Mouse (Mus musculus): ENCODE results near the gene Lrrc2. TPM values are rescaled to one million over a fixed set of nuclear protein-coding genes. Genes with fewer than 3 reads are reported as not detected.

Lrrc2 gene
- 100 to 1,000 TPM; 213 to 241 TPM for total RNA-seq (2021)

DNA sequence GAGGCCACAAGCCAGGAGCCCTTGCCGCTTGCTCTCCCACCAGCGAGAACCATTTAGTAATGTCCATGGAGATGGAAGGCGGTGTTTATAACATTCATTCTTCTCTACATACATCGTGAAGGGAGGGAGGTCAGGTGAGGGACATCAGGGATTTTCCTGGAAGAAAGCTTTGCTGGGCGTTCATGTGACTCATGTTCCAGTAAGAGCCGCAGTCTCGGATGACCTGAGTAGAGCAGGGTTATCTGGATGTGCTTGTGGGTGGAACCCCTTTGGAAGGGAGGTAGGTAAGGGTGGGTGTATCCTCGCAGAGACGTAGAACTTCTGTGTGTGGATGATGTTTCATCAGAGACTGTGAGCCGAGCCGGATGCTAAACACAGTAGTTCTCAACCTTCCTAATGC is at the start of gene Lrrc2:
TSS of gene Lrrc2 (plus strand) at position 149 of the 400 bp plus-strand sequence.
- intact Hi-C loops (cut with DNase I), result loop anchor here (5.0 kb wide), 1 partner anchor 169 kb away; no protein-coding TSS in a partner anchor
- DNase-seq, result no peak

DNA sequence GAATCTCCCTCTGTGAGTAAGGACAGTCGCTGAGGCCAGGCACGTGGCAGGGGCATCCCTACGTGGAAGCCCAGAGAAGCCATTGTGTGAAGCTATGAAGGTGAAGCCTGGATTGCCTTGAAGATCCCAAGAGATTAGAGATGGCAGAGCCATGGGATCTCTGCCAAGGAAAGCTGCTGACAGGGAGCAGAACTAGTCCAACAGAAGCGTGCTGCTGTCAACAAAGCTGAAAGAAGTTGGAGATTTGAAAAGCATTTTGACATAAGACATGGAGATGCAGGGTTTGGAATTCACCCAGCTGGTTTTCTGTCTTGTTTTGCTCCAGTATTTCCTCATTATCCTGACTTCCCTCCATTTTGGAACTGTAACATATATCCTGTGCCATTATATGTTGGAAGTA is 49.1 kb upstream of the Lrrc2 start:
- no peak for DNase-seq
- intact Hi-C loops (cut with DNase I), result no loop called here

DNA sequence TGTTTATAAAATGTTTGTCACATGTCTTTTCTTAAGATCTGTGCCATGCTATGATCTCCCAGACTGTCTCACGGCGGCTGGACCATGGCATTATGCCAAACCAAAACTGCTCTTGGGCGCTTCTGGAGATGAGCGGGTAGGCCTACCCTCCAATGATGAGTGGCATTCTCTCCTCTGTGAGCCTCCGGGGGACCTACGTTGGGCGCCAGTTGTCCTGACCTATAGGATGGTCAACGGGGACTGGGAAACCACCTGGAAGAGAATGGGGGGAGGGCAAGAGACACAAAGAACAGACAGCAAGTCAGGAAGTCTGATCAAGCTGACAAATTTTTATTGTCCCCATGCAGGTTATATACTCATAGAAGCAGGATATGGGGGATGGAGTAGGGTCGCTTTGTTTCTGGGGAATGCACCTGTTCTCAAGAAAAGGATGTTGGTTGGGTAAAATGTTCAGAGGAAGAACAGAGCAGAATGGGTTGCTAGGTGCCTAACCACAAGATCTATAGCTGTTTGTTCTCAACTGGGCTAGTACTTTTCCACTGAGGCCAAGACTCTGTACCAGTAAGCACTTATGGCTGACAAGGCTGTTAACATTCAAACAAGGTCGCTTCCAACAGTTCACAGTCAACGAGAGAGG is 44.0 kb upstream of the Lrrc2 start:
- intact Hi-C loops (cut with DNase I), result no loop called here
- no peak for DNase-seq

DNA sequence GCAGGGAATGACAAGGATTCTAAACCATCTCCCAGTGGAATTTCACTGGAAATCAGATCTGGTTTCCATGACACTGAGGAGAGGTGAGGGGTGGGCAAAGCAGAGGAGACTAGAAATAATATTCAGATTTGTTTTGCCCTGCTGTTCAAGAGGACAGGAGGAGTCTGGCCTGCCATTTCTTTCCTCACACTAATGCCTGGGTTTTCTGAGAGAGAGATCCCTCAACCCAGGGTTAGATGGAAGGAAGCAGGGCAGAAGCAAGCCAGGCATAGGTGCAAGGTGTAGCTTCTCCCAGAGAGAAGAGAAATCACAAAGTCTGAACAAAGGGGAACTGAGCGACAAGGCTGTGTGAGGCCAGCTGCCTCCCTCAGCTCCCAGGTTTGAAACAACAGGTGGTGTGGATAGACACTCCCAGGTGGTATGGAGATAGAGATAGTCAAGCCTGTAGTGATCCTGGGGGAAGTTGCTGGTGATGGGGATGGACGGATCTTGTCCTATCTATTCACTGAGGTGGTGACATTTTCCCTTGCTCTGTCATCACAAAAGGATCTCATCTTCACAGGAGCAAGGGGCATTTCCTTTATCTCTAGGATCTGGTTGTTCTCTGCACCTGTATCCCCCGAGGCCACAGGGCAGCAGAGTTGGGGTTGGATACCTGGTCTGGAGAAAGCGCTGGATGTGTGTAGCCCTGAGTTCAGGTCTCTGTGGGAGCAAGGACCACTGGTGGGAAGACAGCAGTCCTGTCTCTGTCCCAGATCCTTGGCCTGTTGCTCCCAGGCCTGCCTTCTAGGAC is 43.3 kb upstream of the Lrrc2 start:
- DNase-seq, result no peak
- intact Hi-C loops (cut with DNase I), result no loop called here

DNA sequence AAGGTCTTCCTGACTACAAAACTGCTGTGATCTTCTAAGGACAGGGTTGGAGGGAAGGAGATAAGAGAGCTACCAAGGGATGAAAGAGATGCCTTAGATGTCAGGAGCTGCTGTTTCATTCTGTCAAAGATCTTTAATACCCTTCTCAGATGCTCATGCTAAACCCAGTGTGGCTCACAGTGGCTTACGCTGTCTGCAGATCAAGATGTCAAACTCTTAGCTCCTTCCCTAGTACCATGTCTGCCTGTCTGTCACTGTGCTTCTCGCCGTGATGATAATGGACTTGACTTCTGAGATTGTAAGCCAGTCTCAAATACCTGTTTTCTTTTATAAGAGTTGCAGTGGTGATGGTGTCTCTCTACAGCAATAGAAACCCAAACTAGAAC is 42.7 kb upstream of the Lrrc2 start:
- DNase-seq, result no peak
- intact Hi-C loops (cut with DNase I), result no loop called here

DNA sequence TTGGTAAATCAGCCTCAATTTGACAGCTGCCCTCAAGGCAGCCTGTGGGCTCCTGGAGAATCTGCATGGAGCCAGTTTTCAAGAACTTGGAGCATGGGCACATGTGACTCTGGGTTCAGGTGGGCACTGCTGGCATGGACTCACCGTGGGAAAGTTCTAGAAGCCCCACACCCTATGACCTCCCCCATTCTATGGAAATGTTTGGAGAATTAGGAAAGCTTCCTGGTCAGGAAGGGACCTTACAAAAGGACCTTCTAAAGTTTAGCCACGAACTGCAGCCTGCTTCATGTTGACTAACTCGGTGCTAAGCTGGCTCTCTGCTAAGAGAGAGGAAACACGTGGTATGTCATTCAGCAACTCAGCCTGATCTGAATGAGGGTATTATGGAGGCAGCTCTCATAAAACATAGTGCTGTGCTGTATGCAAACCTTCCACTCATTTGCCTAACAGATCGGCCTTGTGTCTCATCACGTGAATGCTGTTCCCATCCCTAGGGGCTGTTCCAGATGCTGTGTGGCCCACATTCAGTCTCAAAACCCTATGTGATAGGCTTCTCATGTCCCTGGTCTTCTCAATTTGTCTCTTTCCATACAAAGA is 41.9 kb upstream of the Lrrc2 start:
- no peak for DNase-seq
- intact Hi-C loops (cut with DNase I), result no loop called here

DNA sequence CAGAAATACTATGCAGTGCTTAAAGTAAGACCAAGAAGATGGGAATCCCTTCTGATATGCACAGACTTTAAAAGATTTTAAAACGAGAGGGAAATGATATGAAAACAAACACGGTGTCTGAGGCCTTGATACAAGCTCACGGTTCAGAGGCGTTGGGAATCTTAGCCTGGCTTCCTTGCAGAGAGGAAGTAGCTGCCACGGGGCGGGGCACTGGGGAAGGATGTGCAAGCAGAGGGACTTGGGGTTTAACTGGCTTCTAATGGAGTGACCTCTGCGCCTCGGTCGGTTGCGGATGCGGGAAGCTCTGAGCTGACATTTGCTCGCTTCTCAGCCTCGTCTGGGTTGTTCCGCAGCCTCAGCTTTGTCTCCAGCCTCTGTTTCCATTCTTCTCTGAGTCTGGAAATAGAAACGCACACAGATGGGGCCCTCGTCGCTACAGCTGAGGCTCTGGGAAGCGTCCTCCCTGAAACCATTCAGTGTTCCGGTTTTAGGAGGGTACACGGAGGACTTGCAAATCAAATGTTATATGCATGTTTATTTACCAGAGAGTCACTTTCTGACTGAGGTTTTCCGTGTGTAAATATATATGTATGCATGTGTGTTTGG is 36.6 kb upstream of the Lrrc2 start:
- intact Hi-C loops (cut with DNase I), result no loop called here
- DNase-seq, result no peak

DNA sequence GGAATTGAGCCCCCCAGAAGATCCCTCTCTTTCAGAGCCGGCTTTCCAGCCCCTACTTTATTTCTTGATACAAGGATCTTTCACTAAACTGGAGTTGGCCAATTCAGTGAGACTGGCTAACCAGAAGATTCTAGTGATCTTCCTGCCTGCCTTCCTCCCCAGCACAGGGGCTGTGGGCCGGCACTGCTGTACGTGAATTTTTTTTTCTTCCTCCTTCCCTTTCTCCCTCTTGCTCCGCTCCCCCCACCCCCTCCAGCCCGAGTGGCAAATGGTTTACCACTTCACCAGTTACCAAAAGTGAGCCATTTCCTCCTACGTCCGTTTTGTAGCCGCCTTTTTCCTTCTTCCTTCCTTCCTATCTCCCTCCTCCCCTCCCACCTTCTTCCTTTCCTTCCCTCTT is 35.9 kb upstream of the Lrrc2 start:
- intact Hi-C loops (cut with DNase I), result no loop called here
- DNase-seq, result no peak

DNA sequence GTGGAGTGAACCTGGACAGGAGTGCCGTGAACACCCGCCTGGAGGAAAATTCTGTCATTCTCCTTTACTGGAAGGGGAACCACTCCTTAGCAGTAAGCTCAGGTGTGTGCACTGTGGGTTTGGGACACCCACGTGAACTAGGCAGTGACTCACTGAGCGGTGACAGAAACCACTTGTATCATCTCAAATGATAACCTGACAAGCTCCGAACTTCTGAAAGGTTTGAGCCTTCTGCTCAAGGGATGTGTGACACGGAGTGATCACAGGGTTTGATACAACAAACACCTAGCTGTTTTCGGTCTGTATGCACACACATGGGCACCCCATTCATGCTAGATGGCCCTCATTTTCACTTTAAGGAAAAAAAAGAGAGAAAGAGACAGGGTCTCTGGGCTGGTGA is 34.6 kb upstream of the Lrrc2 start, which contains the start of gene Fam240a:
TSS of gene Fam240a (minus strand) at position 76 of the 400 bp plus-strand sequence.
- intact Hi-C loops (cut with DNase I), result no loop called here
- DNase-seq, result no peak

DNA sequence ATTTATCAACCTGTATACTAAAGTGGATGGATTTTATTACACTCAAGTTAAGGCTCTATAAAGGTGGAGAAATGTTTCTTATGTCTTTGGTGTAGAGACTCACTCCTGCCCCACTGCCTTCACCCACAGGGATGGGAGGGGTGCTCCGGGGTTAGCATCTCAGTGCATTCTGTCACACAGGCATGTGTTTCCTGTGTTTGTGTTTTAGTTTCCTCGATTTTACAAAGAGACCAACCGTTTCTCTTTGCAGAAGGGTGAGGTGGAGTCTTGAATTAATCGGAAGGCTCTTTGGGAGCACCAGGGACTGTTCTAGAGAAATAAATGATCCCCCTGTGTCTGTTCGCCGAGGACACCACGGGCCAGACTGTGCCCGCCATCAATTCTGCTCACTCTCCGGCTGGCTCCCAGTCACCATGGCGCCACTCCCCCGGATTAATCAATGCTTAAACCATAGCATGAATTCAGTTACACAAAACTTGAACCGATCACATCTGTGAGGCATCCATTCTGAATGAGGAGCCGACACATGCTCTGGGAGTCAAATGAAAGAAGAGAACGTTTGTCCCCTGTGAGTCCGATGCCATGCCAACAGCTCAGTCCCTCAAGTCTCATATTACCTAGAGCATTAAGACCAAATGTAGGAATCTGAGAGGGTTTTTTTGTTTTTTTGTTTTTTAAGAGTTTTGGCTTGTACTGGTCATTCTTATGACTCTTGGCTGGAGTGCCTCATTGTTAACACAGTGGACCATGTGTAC is 30.5 kb upstream of the Lrrc2 start:
- intact Hi-C loops (cut with DNase I), result loop anchor here (5.0 kb wide), 2 partner anchors 39 to 76 kb away; partner anchors contain the start of gene Tmie
- DNase-seq, result no peak

DNA sequence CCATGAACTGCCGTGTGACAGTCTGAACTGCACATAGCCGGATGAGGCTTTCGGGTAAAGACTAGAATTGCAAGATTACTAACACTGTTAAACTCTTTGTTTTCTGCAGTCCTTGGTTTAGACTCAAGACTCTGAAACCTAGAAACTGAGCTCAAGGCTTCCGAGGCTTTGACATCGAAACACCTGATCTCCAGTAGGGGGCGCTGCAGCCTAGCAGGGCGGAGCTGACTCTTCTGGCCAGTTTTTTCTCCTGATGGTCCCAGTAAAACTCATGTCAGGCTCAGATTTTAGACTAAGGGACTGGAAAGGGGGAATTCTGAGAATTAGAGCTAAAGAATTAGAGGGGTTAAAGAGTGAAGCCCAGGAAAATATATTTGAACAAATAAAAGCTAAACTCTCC is 28.6 kb upstream of the Lrrc2 start:
- intact Hi-C loops (cut with DNase I), result loop anchor here (2.0 to 5.0 kb wide), 5 partner anchors 20 to 150 kb away; partner anchors contain the start of gene Tmie
- DNase-seq, result peak; percentile 74 to 82

DNA sequence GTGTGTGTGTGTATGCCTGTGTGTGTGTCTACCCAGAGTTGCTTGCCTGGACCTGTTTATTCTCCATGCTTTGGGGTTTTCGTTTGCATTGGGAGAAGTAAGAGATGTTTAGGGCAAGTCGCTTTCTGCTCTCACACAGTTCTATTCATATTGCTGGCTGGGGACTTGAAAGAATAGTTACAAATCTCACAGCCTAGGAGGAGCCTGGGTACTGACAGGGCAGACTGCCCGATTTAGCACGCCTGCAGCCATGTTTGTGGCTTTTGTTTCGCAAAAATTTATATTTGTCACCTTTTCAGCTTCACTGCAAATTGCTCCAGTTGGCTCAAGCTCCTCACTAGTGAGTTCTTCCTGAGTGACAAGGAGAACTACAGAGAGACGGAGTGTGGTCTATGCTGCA is 19.8 kb upstream of the Lrrc2 start:
- no peak for DNase-seq
- intact Hi-C loops (cut with DNase I), result no loop called here

DNA sequence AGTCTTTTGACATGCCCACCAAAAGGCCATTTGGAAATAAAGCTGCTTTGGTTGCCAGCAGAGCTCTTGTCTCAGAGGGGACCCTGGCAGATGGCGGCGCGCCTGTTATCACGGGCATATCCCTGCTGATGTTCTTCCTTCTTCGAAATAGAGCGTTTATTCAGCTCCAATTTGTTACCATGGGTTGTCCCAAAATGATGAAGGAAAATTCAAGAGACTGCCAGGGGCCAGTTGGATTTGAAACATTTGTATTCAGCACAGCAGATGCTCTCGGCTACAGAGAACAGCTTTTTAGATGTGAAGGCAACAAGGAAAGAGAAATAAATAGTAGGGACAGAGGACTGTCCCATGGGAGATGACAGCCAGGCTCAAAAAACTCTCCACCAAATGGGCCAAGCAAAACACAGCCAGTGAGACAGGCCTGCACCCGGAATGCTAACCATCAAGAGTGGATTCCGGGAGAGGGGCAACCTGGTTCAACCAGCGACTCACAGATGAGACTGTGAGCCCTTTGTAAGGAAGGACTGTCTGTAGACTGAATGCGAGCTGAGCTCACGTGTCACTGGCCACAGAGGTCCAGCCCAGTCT is 17.4 kb upstream of the Lrrc2 start:
- DNase-seq, result peak; percentile 26 to 32
- intact Hi-C loops (cut with DNase I), result no loop called here

DNA sequence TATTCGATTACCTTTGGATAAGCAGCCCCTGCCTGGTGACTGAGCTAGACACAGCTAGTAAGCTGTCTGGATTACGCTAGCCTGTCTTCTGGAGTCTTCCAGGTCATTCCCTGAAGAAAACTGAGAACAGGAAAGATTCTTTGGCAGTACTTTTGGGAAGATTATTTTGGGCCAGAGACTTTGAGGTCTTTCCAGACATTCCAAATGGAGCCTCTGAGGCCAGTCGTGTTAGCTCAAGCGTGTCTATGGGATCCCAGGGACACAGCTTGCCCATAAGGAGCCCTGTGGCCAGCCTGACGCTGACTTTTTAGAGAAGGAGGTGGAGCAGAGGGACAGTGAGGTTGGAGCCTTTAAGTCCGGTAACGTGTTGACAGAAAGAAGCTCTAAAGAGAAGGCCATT is 15.4 kb upstream of the Lrrc2 start:
- peak in 1 of 2 experiments; percentile 34 for DNase-seq
- intact Hi-C loops (cut with DNase I), result no loop called here

DNA sequence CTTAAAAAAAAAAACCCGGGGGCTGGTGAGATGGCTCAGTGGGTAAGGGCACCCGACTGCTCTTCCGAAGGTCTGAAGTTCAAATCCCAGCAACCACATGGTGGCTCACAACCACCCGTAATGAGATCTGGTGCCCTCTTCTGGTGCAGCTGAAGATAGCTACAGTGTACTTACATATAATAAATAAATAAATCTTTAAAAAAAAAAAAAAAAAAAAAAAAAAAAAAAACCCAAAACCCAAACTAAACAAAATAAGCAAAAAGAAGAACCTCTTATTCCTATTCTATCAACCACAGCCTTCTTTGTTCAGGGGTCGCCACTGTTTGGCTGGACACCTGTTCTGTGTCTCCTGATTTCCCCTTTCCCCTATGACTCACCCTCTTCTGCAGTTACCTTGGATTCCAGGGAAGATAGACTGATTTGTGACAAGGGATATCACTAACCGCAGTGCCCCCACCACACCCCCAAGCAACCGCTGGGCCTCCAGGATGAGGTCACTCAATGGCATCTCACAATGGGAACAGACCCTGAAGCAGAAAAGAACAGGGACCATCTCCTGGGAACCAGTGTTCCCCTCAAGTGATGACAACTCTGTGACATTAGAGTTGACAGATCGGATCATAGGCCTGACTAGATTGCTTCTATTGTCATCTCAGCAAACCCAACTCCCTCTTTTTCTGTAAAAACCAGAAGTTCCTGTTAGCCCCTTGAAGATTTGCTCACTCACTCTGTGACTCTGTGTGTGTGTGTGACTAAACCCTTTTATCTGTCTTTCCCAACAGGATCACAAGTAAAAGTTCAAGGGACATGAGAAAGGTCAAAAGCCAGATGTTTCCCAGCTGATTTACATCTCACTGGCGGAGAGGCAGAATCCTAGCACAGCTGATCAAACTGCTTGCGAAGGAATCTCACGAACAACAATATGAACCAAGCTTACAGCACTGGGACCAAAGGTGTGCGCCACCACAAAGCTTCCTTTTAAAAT is 13.5 kb upstream of the Lrrc2 start:
- intact Hi-C loops (cut with DNase I), result no loop called here
- no peak for DNase-seq

DNA sequence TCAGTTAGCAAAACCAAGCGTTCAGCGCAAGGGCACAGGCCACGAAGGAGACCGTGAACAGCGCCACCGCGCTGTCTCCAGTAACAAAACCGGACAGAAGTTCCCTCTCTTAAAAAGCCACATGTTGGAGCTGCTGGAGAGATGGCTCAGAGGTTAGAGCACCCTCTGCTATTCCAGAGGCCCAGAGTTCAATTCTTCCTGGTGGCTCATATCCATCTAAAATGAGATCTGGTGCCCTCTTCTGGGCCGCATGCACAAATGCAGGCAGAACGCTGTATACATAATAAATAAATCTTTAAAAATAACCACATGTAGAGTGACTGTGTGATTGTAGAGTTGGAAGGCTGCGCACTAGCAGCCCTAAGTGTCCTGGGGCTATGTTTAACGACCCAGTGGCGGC is 7.1 kb upstream of the Lrrc2 start:
- intact Hi-C loops (cut with DNase I), result no loop called here

DNA sequence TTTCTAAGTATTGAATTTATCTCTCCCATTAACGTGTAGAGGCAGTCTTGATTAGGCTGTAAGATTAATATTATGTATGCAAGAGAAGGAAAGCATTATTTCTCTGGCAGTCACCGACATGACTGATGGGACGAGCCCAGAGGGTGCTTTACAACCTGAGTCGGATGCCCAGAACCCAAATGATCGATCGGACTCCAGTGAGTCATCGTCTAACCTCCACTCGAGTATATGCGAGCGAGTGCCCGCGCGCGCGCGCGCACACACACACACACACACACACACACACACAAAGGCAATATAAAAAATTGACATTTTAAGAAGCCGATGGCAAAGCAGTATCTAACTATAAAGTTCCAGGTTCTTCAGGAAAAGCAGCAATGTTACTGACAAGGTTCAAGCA is 6.0 kb upstream of the Lrrc2 start:
- DNase-seq, result no peak
- intact Hi-C loops (cut with DNase I), result no loop called here

More for the DNA sequence above, 7.1 kb upstream of the Lrrc2 start:
- no peak for DNase-seq

DNA sequence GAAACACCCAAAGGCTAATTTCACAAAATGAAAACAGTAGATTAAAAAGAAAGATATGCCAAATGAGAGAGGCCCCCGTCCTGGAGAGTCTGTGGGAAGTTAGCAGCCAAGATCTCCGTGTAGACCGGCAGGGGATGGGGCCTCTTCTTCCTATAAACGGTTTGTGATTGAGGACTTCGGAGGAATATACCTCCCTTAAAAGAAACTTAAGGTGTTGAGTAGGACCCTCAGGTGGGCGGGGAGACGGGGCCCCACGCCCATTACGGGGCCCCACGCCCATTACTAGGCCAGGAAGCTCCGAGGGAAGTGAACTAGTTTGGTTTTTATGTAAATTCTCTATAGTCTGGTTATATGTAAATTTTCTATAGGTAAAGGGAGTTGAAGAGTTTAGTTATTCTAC is 5.4 kb upstream of the Lrrc2 start, which contains the start of gene Tdgf1:
TSS of gene Tdgf1 (minus strand) at position 233 of the 400 bp plus-strand sequence.
- DNase-seq, result no peak
- intact Hi-C loops (cut with DNase I), result no loop called here

DNA sequence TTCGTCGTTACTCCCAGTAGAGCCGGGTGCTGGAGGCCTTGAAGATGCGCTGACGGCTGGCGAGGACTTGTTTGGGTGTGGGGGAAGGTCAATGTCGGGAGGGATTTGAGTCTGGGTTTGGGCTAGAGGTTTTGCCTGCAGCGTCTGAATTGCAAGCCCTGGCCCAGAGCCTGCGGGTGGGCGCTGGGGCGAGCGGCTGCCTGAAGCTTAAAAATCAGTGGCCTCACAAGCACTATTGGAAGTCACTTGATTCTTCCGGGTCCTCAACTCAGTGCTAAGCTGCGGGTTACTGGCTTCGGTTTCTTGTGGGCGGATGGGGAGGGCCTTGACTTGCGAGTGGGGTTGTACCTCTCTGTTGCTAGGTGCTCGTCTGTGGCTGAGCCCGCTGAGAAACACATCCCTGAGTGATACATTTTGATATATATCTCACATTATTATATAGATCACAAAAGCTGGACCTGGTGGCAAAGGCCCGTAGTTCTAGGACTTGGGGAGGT is 4.7 kb upstream of the Lrrc2 start:
- no peak for DNase-seq
- intact Hi-C loops (cut with DNase I), result no loop called here
